Mouse (Mus musculus) embryo, embryonic 9.5 days (tissue): ENCODE results near the gene Rab27a.

Source experiments
- DNase-seq: peaks from one replicate; pipeline ENCODE4 v3.0.0-alpha.2; 2017; ENCODE audit errors: extremely low spot score

The Rab27a gene

DNA sequence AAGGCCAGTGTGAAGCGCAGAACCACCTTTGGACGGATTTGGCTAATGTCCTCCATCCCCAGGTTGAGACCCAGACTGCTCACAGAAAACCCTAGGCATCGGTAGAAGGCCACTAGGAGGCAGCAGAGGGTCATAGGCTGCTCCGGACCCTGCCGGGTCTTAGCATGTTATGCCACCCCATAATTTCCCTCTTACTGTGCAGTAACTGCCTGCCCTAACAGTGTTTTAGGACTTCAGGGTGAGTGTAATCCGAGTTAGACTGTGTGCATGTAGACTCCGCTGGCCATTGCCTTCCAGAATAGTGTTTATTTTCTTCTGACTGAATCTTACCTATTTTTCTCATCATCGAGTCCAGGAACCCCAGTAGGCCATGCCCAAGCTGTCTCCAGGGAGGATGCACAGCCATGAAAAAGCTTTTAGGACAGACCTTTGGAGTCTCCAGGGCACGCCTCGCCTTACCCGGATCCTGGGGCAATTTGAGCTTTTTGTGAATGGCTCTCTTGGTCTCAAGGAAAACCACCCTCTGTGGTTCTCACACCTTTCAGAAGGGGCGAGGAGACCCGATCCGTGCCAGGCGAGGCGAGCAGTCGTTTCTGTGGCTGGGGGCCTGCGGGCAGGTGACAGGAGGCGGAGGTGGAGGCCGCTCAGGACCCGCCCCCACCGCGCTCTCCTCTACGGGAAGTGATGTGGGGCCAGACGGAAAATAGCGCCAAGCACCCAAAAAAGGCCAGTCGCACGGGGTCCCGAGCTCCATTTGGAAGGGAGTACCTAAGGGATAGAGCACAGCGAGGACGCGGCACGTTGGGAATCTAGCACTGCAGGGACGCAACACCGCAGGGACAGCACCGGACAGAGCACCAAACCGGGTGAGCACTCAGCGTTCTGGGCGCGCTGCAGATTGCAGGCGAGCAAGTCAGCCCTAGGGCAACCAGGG lies at the start of gene Rab27a:
TSS of gene Rab27a (plus strand) at position 709 of the 934 bp plus-strand sequence.
- peak; percentile 83 for DNase-seq

DNA sequence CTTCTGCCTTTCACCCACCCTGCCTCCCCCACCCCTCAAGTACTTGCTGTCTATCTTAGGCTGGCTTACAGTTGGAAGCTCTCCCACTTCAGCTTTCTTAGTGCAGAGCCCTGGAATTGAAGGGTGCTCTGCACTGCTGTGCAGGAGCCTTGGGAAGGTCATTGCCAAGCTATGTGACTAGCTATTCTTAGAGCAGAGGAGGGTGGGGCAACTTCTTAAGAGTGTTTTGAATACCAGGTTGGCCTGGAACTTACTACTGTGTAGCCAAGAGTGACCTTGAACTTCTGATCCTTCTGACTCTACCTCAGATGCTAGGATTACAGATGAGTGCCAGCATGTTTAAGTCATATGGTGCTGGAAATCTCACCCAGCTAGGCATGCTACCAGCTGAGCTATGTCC lies 48.5 kb upstream of the Rab27a start:
- DNase-seq: no peak

DNA sequence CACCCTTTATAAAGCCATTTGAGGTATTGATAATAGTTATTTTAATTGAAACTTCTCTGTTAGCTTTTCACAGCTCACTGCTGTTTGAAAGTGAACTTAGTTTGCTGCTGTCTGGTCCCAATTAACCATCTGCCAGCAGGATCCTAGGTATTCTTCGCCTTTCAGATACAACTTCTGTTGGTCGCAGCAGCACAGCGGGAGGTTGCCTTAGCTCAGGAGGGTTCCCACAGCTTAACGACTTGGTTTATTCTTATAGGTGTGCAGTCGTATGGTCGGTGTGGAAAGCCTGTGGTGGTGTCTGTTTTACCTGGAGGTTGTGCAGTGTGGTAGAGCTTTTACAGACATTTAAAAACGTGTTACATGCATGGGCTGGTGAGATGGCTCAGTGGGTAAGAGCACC lies 47.8 kb upstream of the Rab27a start:
- no peak for DNase-seq

DNA sequence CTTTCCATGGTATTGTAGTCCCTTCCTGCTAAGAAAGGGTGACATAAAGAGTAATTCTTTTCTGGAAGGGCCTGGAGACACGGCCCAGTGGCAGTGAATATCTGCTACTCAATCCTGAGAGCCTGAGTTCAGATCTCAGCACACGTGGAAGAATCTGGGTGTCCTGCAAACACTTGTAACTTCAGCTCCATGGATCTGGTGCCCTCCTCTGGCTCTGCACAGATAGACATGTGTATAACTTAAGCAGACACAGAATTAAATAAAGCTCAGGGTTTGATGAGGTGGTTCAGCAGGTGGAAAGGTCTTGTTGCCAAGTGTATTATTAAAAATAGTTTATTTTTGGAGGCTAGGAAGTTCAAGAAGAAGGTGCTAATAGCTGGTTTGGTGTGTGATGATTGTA lies 44.2 kb upstream of the Rab27a start:
- DNase-seq: no peak

DNA sequence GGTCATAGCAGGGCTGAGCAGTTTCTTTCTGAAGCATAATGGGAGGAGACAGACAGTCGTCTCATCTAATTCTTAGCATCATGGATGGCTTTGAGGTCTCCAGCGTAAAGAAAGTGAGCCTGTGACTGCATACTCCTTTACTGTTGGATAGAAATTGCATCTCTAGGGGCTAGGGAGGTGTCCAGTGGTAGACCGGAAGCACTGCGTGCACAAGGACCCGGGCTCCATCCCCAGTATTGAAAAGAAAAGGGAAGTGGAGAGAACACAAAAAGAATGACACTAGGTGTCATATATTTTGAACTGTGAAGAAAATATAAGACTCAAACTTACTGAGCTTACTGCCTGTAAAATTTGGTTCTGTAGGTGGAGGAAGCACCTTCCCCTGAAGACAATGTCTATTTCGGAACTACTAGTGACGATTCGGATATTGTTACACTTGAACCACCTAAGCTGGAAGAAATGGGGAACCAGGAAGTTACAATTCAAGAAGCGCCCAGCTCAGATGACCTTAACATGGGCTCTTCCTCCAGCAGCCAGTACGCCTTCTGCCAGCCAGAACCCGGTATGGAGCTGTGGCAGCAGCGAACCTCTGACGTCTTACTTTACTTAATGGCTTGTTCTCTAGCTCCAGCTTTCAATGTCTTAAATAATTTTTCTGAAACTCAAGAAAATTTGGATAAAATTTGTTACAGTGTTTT lies 43.2 kb upstream of the Rab27a start:
- DNase-seq: no peak

DNA sequence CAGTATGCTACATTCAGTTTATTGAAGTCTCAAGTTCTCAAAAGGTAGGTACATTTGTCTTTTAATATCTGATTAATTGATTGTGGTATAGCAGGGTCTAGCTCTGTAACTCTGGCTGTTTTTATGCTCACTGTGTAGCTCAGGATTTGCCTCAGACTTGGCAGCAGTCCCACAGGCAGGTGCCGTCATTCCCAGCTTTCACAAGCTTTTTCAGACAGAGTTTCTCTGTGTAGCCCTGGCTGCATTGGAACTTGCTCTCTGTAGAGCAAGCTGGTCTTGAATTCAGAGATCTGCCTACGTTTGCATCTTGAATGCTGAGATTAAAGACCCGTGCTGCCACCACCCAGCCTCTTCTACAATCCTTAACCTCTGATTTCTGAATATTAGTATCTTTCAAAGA lies 42.5 kb upstream of the Rab27a start:
- no peak for DNase-seq

DNA sequence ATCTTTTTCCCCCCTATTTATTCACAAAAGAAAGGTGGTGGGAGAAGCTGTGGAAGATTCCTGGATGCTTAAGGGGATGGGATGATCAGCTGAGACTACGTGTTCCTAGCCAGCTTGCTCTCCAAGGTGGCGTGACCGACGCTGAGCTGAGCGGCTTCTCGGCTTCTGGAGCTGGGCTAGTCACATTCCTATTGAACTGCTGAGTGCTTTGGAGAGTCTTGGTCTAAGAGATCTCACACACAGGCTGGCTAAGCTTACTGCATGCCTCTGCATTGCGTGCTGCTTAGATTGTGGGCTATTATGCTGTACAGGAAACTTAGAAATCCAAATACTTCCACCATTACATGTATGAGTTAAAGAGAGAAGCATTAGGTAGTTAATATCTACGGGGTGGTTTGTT lies 40.6 kb upstream of the Rab27a start:
- DNase-seq: no peak

DNA sequence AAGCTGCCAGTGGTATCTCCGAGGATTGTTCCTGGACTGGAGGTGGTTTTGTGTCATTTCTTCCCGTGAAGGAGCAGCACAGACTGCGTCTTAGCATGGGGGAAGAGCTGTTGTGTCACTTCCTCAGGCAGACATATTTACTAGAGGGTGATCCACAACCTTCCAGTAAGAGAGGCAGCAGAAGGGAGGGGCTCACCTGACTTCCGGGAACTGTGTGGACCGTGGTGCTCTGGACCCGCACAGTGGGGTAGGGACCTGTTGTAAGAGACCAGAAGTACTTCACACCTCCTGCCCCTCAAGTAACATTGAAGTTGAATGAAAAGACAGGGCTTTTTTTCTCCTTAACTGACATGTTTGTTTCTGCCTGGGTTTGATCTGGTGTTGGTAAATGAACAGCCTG lies 39.5 kb upstream of the Rab27a start:
- no peak for DNase-seq

DNA sequence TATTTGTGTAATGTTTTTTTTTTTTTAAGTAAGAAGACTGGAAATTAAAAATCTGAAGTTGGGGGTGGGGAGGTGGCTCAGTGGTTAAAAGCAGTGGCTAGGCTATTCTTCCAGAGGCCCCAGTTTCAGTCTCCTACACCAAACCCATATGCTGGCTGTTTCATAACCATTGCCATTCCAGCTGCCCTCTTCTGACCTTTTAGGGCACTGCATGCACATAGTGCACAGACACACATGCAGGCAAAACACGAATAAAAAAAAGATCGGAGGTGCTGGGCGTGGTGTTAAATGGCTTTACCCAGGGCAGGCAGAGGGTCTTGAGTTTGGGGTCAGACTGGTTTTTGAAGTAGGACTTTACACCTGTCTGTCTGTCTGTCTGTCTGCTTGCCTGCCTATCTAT lies 38.5 kb upstream of the Rab27a start:
- no peak for DNase-seq

DNA sequence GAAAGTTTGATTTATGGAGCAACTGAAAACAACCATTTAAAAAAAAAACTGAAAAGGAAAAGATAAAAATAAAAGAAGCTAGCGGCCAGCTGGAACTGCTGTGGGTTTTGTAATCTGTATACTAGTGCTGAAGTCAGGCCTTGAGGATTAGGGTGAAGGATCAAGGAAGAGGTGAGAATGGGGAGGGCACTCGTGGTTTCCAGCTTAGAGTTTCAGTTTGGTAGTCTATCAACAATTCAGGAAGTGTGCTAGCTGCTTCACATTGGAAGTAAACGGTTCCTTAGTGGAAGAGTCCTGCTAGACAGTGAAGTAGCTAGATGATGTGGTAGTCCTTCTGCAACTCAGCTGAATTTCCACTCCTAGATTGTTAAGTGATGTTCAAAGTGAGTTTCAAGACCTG lies 36.3 kb upstream of the Rab27a start:
- DNase-seq: no peak

DNA sequence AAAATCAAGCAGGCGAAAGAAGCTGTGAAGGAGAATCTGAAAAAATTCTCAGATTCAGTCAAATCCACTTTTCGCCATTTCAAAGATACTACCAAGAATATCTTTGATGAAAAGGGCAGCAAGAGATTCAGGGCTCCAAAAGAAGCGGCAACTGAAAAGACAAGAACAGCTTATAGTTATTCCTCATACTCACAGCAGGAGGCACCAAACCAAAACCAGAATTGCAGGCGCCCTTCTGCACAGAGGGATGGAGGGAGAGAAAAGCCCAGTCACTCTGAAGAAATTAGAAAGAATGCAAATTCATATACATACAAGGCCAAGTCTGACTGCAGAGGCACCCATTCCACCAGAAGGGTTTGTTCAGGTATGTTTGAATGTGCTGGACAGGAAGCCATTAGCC lies 32.0 kb upstream of the Rab27a start:
- no peak for DNase-seq

DNA sequence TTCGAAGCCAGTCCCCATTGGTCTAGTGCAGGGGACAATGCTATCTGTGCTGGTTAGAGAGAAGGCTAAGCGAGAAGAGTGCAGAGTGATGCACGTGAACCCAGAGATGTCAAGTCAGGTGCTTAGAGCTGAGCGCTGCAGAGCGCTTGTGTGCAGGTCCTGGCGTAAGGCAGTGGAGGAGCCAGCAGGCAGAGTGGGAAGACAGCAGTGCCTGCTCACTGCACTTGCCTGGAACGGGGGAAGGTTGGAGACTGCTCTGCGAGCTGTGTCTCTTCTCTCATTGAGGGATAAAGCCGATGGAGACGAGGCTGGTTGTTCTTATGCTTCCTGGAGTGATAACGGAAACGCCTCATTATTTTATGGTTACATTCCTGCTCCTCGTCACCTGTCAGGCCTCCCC lies 29.9 kb upstream of the Rab27a start:
- no peak for DNase-seq

DNA sequence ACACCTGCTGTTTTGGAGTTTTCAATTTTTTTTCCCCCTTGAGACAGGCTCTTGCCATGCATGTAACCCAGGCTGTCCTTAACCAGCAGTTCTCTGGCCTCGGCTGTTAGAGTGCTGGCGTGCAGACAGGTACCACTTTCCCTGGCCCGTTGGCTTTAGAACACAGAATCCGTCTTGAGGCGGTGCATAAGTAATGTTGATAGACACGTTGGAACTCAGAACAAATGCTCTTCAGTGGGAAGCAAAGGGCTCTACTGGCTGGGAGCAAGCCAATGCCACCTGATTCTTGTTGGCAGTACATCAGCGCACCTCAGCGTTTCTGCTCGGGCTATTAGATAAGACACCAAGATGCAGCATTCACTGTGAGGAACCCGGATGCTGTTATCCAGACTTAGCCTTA lies 24.8 kb upstream of the Rab27a start:
- no peak for DNase-seq

DNA sequence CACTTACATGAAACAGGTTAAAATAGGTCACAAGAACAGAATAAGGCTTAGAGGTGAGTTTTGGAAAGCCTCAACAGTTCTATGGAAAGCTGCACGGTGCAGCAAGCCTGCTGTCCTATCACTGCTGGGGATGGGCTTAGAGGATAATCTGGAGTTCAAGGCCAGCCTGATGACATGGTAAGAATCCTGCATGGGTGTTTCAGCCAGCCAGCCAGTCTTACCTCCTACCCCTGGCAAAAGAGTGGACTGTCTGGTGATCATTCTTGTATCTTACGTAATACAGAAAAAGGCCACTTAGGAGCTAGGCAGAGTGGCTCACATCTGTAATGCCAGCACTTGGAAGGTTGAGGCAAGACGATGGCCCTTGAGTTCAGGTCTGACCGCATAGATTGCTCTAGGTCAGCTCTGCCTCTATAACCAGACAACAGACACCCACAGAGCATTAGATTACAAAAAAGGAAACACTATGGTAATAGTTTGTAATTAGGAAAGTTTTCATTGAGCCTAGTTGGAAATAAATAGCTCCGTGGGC lies 24.0 kb upstream of the Rab27a start:
- DNase-seq: no peak

DNA sequence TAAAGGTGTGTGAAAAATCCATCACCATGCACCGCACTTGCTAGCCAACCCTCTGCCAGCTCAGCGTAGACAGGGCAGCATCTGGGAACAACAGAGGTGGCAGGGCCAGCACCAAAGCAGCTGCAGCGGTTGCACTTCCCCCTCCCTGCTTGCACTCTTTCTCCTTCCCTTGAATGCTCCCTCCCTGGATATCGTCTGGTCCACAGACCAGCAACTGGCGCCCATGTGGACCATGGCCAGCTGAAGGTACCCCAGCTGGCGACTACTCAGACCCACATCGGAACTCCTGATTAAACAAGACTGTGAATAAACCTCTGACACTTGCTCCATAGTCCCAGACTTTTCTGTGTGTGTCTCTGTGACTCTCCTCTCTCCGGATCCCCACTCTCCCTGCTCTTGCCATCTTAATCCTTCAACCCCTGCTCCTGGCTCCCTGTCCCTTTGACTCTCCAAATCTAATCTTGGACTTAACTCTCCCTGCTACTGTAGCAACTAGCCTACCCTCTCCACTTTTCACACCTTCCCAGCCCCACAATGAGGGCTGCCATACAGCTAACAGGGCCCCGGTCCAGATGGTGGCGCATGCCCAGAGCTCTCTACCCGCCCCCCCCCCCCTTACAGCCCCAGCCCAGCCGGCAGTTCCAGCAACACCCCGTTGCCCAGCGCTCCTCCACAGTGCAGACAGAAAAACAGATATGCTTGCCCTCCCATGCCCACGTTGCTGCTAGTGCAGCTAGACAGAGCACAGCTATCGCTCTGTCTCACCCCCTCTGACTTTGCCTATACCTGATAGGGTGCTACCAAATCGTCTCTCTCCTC lies 18.6 kb upstream of the Rab27a start:
- DNase-seq: peak; percentile 53

DNA sequence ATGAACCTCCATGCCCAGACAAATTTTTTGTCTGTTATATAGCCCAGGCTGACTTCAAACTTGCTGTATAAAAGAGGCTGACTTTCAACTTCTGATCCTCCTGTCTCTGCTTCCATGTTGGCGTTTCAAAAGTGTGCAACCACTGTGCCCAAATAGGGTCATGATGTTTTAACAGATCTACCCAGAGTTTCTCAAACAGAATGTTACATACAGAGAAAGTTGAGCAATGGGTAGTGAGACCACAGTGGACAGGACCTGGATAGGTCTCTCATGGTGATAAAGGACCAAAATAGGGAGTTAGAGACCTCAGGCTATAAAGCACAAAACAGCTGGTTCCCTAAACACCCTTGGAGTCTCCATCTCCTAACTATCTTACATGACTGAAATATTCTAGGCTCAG lies 14.2 kb upstream of the Rab27a start:
- DNase-seq: no peak

DNA sequence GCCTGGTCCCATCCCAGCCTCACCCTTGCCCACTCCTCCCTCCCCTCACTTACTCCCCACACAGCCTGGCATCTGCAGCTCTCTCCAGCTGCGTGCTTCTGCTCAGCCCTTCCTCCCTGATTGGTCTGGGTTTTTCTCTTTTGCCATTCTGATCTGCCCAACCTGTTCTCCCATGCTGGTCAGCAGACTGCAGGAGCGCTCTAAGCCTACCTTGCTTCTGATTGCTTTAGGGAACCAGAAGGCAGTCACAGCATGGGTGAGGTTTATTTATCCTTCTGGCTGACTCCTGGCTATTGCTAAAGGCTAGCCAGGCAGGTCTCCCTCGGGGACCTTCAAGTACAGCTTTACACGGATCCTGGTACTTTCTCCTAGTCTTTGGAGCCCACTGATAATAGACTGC lies 13.2 kb upstream of the Rab27a start:
- DNase-seq: no peak

DNA sequence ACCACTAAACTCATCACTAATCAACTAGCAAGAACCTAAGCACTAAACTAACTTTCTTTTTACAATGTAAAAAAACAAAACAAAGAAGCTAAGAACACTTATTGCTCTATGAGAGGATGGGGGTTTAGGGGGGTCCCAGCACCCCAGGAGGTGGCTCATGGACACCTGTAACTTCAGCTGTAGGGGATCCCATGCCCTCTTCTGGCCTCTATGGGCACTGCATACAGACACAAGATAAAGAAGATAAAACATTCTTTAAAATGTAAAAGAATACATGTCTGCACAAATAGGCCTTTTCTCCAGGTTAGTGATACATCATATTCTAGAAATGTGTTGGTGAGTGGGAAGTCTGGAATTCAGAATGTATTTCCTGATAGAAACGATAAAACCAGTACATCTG lies 11.2 kb upstream of the Rab27a start:
- DNase-seq: no peak

DNA sequence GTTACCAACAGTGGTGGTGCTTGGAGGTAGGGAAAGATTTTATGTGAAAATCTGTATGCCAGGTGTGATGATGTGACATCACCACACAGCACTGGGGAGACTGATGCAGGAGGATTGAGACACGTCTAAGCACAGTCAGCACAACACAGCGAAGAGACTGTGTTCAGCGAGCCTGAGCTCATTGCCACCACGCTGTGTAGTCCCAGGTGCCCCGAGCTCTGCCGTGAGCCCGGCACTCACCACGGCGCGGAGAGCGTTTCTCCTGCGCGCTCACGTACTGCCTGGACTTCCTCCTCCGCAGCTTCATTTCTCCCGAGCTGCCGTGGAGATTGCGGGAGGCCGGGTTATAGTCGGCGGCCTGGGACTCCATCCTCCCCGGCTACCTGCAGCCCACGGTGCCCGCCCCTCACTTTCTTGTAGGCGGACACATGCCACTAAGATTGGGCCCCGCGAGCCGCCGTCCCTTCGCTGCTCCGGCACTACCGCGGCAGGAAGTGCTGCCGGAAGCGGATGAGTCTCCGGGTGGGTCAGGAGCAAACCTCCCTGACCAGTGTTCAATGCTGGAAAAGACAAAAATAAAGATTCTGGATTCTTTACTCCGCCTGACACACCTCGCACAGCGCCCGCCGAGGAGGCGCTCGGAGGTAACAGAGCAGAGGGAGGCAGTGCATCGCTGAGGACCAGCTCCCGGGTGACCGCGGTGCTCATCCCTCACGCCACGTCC lies 5.3 kb upstream of the Rab27a start:
- DNase-seq: peak; percentile 89

DNA sequence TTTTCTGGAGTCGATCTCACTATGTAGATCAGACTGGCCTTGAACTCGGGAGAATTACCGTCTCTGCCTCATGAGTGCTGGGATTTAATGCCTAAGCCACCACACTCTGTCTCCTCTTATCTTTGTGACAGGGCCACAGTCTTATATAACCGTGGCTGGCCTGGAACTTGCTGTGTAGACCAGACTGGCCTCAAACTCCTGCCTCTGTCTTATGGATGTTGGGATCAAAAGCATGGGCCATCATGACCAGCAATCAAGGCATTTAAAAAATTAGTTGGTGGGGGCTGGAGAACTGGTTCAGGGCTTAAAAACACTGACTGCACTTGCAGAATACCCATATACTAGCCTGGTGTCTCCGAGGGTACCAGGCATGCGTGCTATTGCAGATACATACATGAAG lies 4.6 kb upstream of the Rab27a start, which contains the start of gene Pigb:
TSS of gene Pigb (minus strand) at position 299 of the 400 bp plus-strand sequence.
- no peak for DNase-seq

DNA sequence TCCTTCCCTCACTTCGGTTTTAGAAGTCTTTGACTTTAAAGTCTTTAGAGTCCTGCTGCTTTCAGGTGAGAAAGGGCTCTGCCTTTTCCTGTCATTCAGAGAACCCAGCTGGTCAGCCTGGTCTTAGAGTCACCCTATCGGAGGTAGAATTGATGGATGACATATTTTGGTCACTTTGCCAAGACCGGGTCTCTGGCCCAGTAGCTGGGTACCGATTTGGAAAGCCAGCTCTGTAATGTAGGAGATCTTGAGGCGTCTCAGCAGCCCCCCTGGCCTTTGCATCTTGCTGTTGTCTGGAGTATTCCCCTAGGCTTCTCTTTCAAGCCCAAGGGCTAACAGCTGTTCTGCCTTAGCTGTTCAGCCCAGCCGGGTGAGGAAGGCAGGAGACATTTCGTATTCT lies 550 bp downstream of the Rab27a start:
- DNase-seq: peak; percentile 19
